Mouse (Mus musculus): ENCODE data around the gene Rnf8. TPM values are rescaled to one million over a fixed set of nuclear protein-coding genes. Genes with fewer than 3 reads are reported as not detected.

Rnf8 gene
- polyA plus RNA-seq, 1 experiment: 72.1 TPM

DNA sequence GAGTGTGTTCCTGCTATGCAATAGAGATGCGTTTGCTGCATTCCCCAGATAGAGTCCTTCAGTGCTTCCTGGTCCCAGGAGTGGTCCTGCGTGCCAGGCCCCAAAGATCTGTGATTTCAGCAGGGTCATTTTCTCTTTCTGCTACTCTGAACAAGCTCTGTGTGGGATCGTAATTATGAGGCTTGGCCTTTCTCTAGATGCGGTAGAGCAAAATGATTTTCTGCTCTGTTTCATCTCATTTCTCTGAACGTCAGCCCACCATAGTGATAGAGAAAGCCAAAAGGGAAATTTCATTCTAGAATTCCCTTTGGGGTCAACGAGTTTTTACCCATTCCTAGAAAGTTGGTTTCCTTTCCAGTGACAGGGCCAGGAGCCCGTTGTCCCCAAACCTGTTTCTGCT lies 67.7 kb downstream of the Rnf8 start:
- TF ChIP-seq POLR2A (IDR thresholded peaks at IDR 0.05; ENCODE audit: borderline replicate concordance, insufficient read depth, low read length): no peak
- no peak for TF ChIP-seq CTCF (IDR thresholded peaks at IDR 0.05; ENCODE audit: borderline replicate concordance, insufficient read depth, low read depth, low read length)
- H3K4me1 ChIP-seq (ENCODE audit: control insufficient read depth, insufficient read depth, low read length): peaks cover 33% of the 10 kb centered on the region
- no peak for DNase-seq
- H3K27ac ChIP-seq (ENCODE audit: insufficient read depth, low read length): no peak overlapping the region
- 72% methylated on average over 7 of the region's 7 CpGs for WGBS
- no peak overlapping the region for H3K4me3 ChIP-seq (replicated peaks; ENCODE audit: insufficient read depth, low read depth, low read length)
- H3K27me3 ChIP-seq (ENCODE audit: control insufficient read depth, insufficient read depth, low read length): no peaks in the 10 kb centered on the region

DNA sequence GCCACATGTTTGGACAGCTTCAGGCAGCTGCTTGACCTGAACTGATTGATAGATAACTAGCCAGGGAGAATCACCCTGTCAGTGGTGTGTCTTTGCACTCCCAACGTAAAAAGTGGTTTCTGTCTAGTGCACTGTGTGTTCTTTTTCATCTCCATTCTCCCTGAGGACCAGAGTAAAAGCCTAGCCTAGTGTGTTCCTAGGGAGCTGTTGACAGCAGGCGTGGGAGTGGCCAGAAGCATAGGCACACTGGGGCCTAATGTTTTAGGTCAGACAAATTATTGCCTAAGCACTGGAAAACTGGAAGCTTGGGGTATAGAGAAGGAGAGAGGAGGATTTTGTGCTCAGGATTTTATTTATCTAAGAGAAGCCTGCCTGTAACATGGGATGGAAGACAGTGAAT lies 68.5 kb downstream of the Rnf8 start:
- no peak for DNase-seq
- Histone ChIP-seq H3K4me3 (replicated peaks; ENCODE audit: insufficient read depth, low read depth, low read length) (no peak overlapping the region), H3K27ac (ENCODE audit: insufficient read depth, low read length) (no peak overlapping the region), H3K27me3 (ENCODE audit: control insufficient read depth, insufficient read depth, low read length) (no peaks in the 10 kb centered on the region), H3K4me1 (ENCODE audit: control insufficient read depth, insufficient read depth, low read length) (peaks cover 37% of the 10 kb centered on the region)
- no peak for TF ChIP-seq CTCF (IDR thresholded peaks at IDR 0.05; ENCODE audit: borderline replicate concordance, insufficient read depth, low read depth, low read length)
- no peak for TF ChIP-seq POLR2A (IDR thresholded peaks at IDR 0.05; ENCODE audit: borderline replicate concordance, insufficient read depth, low read length)
- WGBS: 63% methylated on average over 2 of the region's 2 CpGs

DNA sequence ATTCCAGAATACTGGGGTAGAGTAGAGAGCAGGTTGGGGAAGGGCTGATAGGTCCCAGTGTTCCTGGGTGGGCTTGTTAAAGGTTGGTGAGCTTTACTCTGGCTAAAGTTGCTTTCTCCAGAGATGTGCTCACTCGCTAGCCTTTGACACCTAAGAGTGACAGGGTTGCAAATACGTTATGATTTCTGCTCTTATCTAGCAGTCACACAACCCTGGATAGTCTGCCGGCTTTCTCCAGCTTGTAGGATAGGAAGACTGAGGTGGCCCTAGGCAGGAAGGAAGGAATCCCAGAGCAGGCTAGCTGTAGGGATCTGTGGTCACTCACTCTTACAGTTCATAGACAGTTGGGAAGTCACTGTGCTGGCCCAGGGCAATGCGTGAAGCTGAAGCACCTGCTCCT lies 69.7 kb downstream of the Rnf8 start:
- peaks cover 30% of the 10 kb centered on the region for H3K4me1 ChIP-seq (ENCODE audit: control insufficient read depth, insufficient read depth, low read length)
- DNase-seq: no peak
- TF ChIP-seq CTCF (IDR thresholded peaks at IDR 0.05; ENCODE audit: borderline replicate concordance, insufficient read depth, low read depth, low read length) (no peak), POLR2A (IDR thresholded peaks at IDR 0.05; ENCODE audit: borderline replicate concordance, insufficient read depth, low read length) (no peak)
- no peaks in the 10 kb centered on the region for H3K27me3 ChIP-seq (ENCODE audit: control insufficient read depth, insufficient read depth, low read length)
- 100% methylated on average over 4 of the region's 4 CpGs for WGBS
- no peak overlapping the region for H3K27ac ChIP-seq (ENCODE audit: insufficient read depth, low read length)
- H3K4me3 ChIP-seq (replicated peaks; ENCODE audit: insufficient read depth, low read depth, low read length): no peak overlapping the region

DNA sequence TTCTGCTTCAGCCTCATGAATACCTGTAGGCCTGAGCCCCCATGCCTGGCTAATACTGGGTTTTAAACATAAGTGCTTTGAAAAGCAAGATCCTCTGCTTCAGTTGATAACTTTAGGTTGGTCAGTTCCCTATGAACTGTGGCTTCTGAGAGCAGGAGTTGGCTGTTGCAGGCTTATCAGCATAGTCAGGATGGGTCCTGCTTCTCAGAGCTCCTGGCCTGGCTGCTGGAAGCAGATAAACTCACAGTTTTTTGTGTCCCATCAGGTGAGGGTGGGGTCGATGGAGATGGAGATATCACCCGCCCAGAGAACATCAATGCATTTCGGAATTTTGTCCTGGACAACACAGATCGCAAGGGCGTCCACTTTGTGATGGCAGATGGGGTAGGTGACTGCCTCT lies 72.2 kb downstream of the Rnf8 start:
- Histone ChIP-seq H3K27me3 (ENCODE audit: control insufficient read depth, insufficient read depth, low read length) (no peaks in the 10 kb centered on the region), H3K4me3 (replicated peaks; ENCODE audit: insufficient read depth, low read depth, low read length) (no peak overlapping the region), H3K4me1 (ENCODE audit: control insufficient read depth, insufficient read depth, low read length) (peaks cover 22% of the 10 kb centered on the region), H3K27ac (ENCODE audit: insufficient read depth, low read length) (no peak overlapping the region)
- 93% methylated on average over 5 of the region's 5 CpGs for WGBS
- no peak for DNase-seq
- TF ChIP-seq CTCF (IDR thresholded peaks at IDR 0.05; ENCODE audit: borderline replicate concordance, insufficient read depth, low read depth, low read length) (no peak), POLR2A (IDR thresholded peaks at IDR 0.05; ENCODE audit: borderline replicate concordance, insufficient read depth, low read length) (no peak)

DNA sequence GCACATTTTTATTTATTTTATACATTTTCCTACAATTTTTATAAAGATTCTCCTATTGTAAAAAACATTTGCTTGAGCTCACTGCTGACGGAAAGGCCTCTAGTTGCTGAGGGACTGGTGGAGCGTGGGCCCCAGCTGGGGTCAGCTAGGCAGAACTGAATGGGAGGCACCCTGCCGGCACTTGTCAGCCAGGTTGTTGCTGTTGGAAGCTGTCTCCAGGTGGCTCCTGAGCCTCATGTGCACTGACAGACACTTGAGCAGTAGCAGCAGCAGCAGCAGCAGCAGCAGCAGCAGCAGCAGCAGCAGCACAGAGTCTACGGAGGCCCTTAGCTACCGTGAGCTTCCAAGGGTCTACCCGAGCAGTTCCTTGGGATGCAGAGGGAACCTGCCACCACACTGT lies 72.8 kb downstream of the Rnf8 start:
- H3K4me3 ChIP-seq (replicated peaks; ENCODE audit: insufficient read depth, low read depth, low read length): no peak overlapping the region
- no peak for TF ChIP-seq POLR2A (IDR thresholded peaks at IDR 0.05; ENCODE audit: borderline replicate concordance, insufficient read depth, low read length)
- TF ChIP-seq CTCF (IDR thresholded peaks at IDR 0.05; ENCODE audit: borderline replicate concordance, insufficient read depth, low read depth, low read length): no peak
- H3K27me3 ChIP-seq (ENCODE audit: control insufficient read depth, insufficient read depth, low read length): no peaks in the 10 kb centered on the region
- WGBS: 63% methylated on average over 6 of the region's 6 CpGs
- no peak overlapping the region for H3K27ac ChIP-seq (ENCODE audit: insufficient read depth, low read length)
- DNase-seq: no peak
- H3K4me1 ChIP-seq (ENCODE audit: control insufficient read depth, insufficient read depth, low read length): peaks cover 19% of the 10 kb centered on the region

DNA sequence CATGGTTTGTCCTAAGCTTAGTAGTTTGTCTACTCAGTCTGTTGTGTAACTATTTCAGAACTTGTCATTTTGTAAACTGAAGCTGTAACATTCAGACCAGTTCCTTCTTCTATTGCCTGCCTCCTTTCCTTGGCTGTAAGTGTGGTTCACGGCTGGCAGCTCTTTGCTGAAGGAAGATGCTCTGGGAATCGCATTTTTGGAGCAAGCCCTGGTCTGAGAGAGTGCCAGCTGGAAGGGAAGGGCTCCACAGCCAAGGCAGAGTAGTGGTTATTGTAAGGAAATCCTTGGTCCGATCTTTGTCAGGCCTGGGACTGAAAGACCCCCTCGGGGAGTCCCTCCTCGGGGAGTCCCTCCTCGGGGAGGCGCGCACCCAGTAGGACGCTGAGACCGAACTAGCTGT lies 74.0 kb downstream of the Rnf8 start:
- peaks cover 12% of the 10 kb centered on the region for H3K4me1 ChIP-seq (ENCODE audit: control insufficient read depth, insufficient read depth, low read length)

DNA sequence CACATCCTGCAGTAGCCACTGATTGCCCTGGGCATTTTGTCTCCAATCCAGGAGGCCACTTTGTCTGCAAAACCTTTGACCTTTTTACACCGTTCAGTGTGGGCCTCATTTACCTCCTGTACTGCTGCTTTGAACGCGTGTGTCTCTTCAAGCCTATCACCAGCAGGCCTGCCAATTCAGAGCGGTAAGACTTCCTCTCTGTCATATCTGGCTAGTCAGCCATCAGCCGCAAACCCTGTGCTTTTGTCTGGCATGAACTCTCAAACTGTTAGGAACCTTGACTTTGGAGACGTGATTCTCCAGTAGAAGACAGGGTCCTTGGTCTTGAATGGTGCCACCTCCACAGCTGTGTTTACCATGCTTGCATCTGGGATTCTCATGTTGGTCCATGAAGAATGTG lies 75.7 kb downstream of the Rnf8 start:
- Histone ChIP-seq H3K27me3 (ENCODE audit: control insufficient read depth, insufficient read depth, low read length) (no peaks in the 10 kb centered on the region), H3K4me1 (ENCODE audit: control insufficient read depth, insufficient read depth, low read length) (peaks cover 12% of the 10 kb centered on the region), H3K4me3 (replicated peaks; ENCODE audit: insufficient read depth, low read depth, low read length) (no peak overlapping the region), H3K27ac (ENCODE audit: insufficient read depth, low read length) (no peak overlapping the region)
- 72% methylated on average over 6 of the region's 6 CpGs for WGBS
- TF ChIP-seq CTCF (IDR thresholded peaks at IDR 0.05; ENCODE audit: borderline replicate concordance, insufficient read depth, low read depth, low read length) (no peak), POLR2A (IDR thresholded peaks at IDR 0.05; ENCODE audit: borderline replicate concordance, insufficient read depth, low read length) (no peak)
- DNase-seq: no peak

More for the DNA sequence above, 74.0 kb downstream of the Rnf8 start:
- WGBS: 26% methylated on average over 10 of the region's 10 CpGs
- Histone ChIP-seq H3K4me3 (replicated peaks; ENCODE audit: insufficient read depth, low read depth, low read length) (no peak overlapping the region), H3K27ac (ENCODE audit: insufficient read depth, low read length) (no peak overlapping the region), H3K27me3 (ENCODE audit: control insufficient read depth, insufficient read depth, low read length) (no peaks in the 10 kb centered on the region)
- TF ChIP-seq CTCF (IDR thresholded peaks at IDR 0.05; ENCODE audit: borderline replicate concordance, insufficient read depth, low read depth, low read length) (no peak), POLR2A (IDR thresholded peaks at IDR 0.05; ENCODE audit: borderline replicate concordance, insufficient read depth, low read length) (no peak)
- DNase-seq: peak; percentile 74 to 83

DNA sequence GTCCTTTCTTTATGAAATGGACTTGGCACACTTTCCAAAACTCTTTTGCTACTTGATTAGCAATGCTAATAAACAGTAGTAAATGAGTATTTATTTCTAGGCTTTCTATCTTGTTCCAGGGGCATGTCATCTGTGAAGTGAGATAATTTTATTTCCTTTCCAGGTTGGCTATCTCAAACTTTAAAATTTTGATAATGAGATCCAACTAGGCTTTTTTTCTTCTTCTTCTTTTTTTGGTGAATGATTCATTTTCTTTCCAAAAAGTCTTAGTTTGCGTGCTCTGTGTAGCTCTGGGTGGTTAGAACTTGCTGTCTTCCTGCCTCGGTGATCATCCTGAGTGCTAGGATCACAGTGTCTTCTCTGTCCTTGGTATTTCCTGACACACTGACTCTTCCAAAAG lies 78.2 kb downstream of the Rnf8 start:
- peaks cover 9% of the 10 kb centered on the region for H3K4me1 ChIP-seq (ENCODE audit: control insufficient read depth, insufficient read depth, low read length)
- no peaks in the 10 kb centered on the region for H3K27me3 ChIP-seq (ENCODE audit: control insufficient read depth, insufficient read depth, low read length)
- 99% methylated on average over 2 of the region's 2 CpGs for WGBS
- H3K4me3 ChIP-seq (replicated peaks; ENCODE audit: insufficient read depth, low read depth, low read length): no peak overlapping the region
- DNase-seq: no peak
- H3K27ac ChIP-seq (ENCODE audit: insufficient read depth, low read length): no peak overlapping the region
- no peak for TF ChIP-seq POLR2A (IDR thresholded peaks at IDR 0.05; ENCODE audit: borderline replicate concordance, insufficient read depth, low read length)
- no peak for TF ChIP-seq CTCF (IDR thresholded peaks at IDR 0.05; ENCODE audit: borderline replicate concordance, insufficient read depth, low read depth, low read length)

Data from cerebellum, adult 2 months (tissue).